Mouse (Mus musculus): Measurements from ENCODE around the gene Akt1.

The Akt1 gene

GRCm38 (mm10) chr12:112660576-112661326 is 13.9 kb downstream of the Akt1 start:
- no peak for DNase-seq

GRCm38 (mm10) chr12:112659109-112659508 is 15.6 kb downstream of the Akt1 start:
- peak; percentile 94 for DNase-seq

DNA sequence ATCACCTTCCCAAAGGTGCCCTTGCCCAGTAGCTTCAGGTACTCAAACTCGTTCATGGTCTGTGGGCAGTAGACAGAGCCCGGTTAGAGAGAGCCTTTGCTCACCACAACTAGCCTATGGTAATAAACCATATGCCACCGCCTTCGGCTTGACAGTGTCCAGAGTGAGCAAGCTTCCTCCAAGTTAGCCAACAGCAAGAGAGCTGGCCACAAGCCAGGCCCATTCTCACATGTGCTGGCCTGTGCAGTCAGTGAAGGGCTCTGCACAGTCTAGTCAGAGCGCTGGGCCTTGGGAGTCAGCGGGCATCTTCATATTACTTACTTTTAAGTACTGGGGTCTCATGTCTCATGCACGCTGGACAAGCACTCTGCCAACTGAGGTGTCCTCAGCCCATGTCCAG is 16.1 kb downstream of the Akt1 start:
- no peak for DNase-seq

GRCm38 (mm10) chr12:112654076-112654475 is 20.6 kb downstream of the Akt1 start:
- no peak for DNase-seq

GRCm38 (mm10) chr12:112653157-112653824 is 21.4 kb downstream of the Akt1 start:
- peak; percentile 97 for DNase-seq

GRCm38 (mm10) chr12:112651778-112652439 is 22.8 kb downstream of the Akt1 start:
- no peak for DNase-seq

DNA sequence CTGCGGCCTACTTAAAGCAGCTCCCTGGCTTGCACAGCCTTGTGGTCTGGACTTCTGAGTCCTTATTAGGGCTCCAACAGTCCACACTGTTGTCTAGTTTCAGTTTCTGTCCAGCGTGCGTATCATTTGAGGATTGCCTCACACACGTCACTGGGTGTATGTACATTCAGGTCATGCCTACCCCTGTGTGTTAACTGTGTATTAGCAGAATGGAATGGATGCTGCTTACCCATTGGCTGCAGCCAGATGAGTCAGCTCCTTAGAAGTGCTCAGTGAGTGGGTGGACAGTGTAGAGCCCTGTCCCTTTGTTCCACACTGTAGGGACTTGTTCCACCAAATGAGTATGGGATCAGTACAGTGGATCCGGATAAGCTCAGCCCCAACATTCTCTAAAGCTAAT is 26.6 kb downstream of the Akt1 start:
- DNase-seq: no peak

DNA sequence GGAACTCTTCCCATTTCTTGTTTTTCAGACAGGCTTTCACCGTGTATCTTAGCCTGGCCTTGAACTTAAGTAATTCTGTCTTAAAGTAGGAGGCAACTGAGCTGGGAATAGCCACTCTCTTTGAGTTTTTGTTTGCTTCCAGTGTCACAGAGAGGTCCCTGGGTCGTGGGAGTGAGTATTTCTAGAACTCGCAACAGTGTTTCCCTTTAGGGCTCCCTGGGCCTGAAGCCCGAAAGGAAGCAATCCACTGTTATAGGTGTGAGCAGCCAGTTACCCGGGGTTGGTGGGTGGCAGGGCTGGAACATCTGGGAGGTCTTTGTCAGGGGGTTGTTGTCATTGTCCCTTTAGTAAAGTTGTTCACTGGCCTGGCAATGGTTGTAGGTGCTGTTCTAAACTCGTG is 28.5 kb downstream of the Akt1 start:
- no peak for DNase-seq

- DNase-seq: no peak
Observed at GRCm38 (mm10) chr12:112644855-112645506, 29.7 kb downstream of the Akt1 start.

DNA sequence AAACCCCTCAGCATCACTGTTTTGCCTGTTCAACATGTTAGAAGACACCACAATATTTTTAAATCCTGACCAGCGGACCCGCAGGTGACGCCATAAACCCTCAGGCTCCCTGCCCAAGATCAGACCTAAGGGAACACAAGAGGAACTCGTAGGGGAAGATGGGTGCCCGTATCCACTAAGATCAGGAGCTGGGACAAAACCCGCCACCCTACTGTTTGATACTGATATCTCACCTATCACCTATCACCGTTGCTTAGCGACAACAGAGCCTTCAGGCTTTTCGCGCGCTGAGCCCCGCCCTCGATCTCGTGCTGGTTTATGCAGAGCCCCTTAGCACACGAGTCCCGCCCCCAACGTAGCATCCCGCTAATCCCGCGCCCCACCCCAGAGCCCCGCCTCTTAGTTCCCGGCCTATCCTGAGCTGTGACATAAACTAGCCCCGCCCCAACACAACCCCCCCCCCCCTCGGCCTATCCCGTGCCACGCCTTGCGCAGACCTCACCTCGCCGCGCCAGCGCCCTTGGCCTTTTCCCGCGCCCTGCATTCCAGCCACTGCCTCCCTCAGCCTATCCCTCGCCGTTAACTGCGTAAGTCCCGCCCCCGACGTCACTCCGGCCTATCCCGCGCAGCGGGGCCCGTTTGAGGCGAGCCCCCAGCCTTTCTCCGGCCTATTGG is 30.4 kb downstream of the Akt1 start, which contains the start of gene Siva1:
Siva1 (plus strand) TSS at position 500 of the 675 bp plus-strand sequence.
- DNase-seq: peak; percentile 100

- DNase-seq: no peak
Observed at GRCm38 (mm10) chr12:112643126-112643525, 31.6 kb downstream of the Akt1 start.

- DNase-seq: no peak
Observed at GRCm38 (mm10) chr12:112639526-112639925, 35.2 kb downstream of the Akt1 start.

DNA sequence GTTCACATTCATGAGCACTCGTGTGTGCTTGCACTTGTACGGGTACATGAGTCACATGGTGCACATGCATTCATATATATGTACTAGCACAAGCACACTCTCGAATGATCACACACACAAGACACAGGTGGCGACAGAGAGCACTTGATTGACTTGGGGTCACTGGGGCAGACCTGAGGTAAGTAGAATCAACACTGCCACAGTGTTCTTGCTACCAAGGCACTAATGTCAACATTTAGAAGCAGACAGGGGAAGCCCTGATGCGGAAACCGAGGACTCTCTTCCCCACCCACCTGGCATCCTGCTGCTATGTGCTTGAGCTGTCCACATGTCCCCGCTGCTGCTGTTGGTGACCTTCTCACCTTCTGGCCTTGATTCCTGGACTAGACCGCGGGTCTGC is 41.0 kb downstream of the Akt1 start:
- DNase-seq: no peak

GRCm38 (mm10) chr12:112632907-112633306 is 41.8 kb downstream of the Akt1 start:
- DNase-seq: peak; percentile 97

DNA sequence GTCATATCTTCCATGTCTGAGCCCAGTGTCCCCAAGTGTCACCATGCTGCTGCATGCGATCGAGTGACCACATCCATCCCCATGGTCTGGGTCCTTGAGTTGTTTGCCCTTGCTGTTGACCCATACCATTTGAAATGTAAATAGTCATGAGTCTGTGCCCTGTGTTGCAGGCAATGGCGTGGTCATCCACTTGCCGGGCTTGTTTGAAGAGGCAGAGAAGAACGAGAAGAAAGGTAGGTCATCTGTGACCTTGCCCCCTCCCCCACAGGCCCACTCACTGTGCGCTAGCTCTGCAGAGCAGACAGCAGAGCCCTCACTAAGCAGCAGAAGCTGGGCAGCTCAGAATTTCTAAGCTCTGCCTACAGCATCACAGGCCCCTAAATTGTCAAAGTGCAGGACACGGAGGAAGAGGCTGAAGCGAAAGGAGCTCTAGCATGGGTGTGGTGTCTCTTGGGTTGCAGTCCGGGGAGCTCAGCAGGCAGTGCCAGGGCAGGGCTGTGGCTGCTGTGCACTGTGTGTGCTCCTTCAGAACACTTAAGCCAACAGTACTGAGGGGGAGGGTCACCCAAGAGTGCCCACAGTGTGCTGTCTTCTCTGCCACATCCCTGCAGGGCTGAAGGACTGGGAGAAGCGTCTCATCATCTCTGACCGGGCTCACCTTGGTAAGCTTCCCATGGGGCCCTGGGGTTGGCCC is 42.5 kb downstream of the Akt1 start:
- DNase-seq: no peak

DNA sequence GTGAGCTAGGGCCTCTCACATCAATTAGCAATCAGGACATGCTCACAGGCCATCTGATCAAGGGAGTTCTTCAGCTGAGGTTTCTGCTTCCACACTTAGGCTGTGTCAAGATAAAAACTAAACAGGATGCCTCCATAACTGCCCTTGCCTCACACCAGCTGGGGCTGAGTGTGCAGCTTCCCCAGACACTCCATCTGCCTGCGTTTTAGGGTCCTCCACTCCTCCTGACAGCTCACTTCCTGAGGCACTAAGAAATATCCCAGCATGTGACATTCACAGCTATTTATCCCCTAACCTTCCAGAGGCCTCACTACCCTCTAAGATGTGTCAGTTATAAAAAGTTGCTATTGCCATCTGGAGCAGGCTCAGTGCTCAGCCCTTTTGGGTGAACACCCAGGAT is 43.2 kb downstream of the Akt1 start:
- DNase-seq: no peak

GRCm38 (mm10) chr12:112630796-112631195 is 43.9 kb downstream of the Akt1 start:
- DNase-seq: no peak

DNA sequence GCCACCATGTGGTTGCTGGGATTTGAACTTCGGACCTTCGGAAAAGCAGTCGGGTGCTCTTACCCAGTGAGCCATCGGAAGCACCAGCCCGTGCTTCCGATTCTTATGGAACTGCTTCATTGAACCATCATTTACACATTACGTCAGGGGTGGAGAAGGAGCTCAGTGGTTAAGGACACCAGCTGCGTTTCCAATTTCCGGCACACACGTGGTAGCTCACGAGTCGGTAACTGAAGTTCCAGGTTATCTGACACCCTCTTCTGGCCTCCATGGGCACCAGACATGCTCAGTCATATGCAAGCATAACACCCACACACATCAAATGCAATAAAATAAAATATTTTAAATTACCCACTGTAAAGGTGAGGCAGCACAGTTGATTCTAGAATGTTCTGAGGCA is 44.7 kb downstream of the Akt1 start:
- DNase-seq: no peak

DNA sequence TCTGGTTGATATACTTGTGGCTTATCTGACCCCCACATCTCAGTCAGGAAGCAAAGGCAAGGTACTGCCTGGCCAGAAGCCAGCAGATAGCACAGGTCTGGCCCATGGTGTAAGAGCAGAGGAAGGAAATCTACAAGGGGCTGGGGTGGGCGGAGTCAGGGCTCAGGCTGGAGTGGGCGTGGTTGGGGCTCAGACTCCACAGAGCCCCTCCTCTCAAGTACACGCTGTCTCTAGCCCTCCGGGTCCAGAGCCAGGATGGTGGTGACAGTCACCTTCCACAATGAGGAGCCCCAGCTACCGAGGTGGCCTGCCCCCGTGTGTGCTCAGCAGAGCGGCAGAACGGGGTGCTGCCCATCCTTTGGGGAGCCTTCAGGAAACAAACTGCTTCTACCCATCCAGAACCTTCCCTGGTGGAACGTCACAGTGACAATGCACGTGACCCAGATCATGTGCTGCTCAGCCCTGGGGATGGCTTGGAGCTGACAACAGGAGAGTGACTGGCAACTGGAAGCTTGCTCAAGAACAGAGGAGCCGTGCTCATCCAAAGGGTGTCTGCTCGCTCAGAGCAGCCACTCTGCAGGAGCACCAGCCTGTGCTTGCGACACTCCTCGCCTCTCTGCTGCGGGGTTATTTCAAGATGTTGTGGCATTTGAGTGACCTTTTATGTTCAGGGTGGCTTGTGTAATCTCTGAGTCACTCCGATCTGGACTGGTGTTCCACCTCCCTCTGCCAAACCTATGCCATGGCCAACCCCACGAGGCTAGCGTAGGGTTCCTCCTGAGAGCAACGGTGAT is 45.6 kb downstream of the Akt1 start:
- DNase-seq: peak; percentile 98

- no peak for DNase-seq
Observed at GRCm38 (mm10) chr12:112628197-112628596, 46.5 kb downstream of the Akt1 start.

All from heart, adult 11 months (tissue).